Mouse (Mus musculus) neural tube, embryonic 11.5 days (tissue): ENCODE measurements around the gene Cass4. TPM values are rescaled to one million over a fixed set of nuclear protein-coding genes. Genes with fewer than 3 reads are reported as not detected.

Experiments
- ATAC-seq: fragments of 200-750 bp; cut with Nextera tagmentation; 2 replicates; pipeline ENCODE4 v1.8.0; 2017; ENCODE audit warnings: moderate number of reproducible peaks, mild to moderate bottlenecking, moderate TSS enrichment, moderate library complexity; ENCODE audit not compliant: insufficient read depth, low FRiP score, low TSS enrichment
- DNase-seq: peaks from one replicate; pipeline ENCODE4 v3.0.0-alpha.2; 2015; ENCODE audit warnings: low spot score
- H3K27ac ChIP-seq: fragments of 300-500 bp; sonication (generic); 2 replicates; pipeline ENCODE4 v1.5.1; 2014; ENCODE audit warnings: low read depth, mild to moderate bottlenecking, low read length
- H3K27me3 ChIP-seq: fragments of 300-500 bp; sonication (generic); 2 replicates; pipeline ENCODE4 v1.6.1; 2014; ENCODE audit warnings: mild to moderate bottlenecking, low read length, mixed read lengths; ENCODE audit not compliant: control insufficient read depth, insufficient read depth
- H3K36me3 ChIP-seq: fragments of 300-500 bp; sonication (generic); 2 replicates; pipeline ENCODE4 v1.6.1; 2014; ENCODE audit warnings: mild to moderate bottlenecking, low read length, moderate library complexity, mixed read lengths; ENCODE audit not compliant: control insufficient read depth, insufficient read depth
- H3K4me1 ChIP-seq: fragments of 300-500 bp; sonication (generic); 2 replicates; pipeline ENCODE4 v1.6.1; 2014; ENCODE audit warnings: low read length, mixed read lengths; ENCODE audit not compliant: control insufficient read depth, insufficient read depth
- H3K4me2 ChIP-seq: fragments of 300-500 bp; sonication (generic); 2 replicates; pipeline ENCODE4 v1.6.1; 2014; ENCODE audit warnings: low read depth, mild to moderate bottlenecking, moderate library complexity
- H3K4me3 ChIP-seq: fragments of 300-500 bp; sonication (generic); 2 replicates; pipeline ENCODE4 v1.5.1; 2014; ENCODE audit warnings: low read depth, low read length
- H3K9ac ChIP-seq: fragments of 300-500 bp; sonication (generic); 2 replicates; pipeline ENCODE4 v1.6.1; 2014; ENCODE audit warnings: mild to moderate bottlenecking, low read length
- H3K9me3 ChIP-seq: fragments of 300-500 bp; sonication (generic); 2 replicates; pipeline ENCODE4 v1.6.1; 2016; ENCODE audit warnings: low read length; ENCODE audit not compliant: control insufficient read depth
- WGBS: fragments of 180-500 bp; shearing (Covaris S2); extraction: QIAGEN DNeasy Blood & Tissue Kit; methylation state at CpG from one replicate; pipeline ENCODE4 v1.1.7; 2014; 5-methylcytosine and 5-hydroxymethylcytosine counted together
- polyA plus RNA-seq: library from polyadenylated mRNA; unstranded; fragments of >200 nt; fragmentation: Nextera tagmentation; extraction: Ambion mirVana; gene quantifications from 2 replicates; pipeline ENCODE4 v1.2.1, GENCODE M21; 2014

The Cass4 gene
- polyA plus RNA-seq, 1 experiment from 2014 or later = 0.36 TPM

DNA sequence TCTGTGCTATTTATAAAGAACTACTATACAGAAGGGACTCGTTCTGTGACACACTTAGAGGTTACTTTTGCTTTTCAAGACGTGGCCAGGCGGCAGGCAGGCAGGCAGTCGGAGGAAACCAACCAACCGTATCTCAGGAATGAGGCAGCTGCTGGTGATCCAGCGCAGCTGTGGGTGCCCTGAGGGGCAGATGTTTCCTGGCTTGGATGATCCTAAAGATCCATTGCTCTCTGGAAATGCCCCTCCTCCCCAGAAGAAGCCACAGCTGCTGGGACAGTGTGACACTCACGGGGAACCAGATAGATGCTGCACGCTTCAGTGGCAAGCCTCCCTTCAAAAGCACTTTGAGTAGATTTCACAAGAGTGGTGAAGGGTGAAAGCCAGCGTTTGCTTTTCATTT is 18.9 kb downstream of the Cass4 start:
- peak; percentile 66 for DNase-seq
- Histone ChIP-seq H3K9ac (no peak overlapping the region), H3K9me3 (no peaks in the 10 kb centered on the region), H3K27me3 (no peaks in the 10 kb centered on the region), H3K4me1 (no peaks in the 10 kb centered on the region), H3K36me3 (no peaks in the 10 kb centered on the region), H3K4me2 (no peak overlapping the region), H3K4me3 (no peak overlapping the region), H3K27ac (no peak overlapping the region)
- WGBS = 22% methylated on average over 9 of the region's 9 CpGs
- peak; percentile 23; the same call in 1 of the 2 replicates for ATAC-seq

DNA sequence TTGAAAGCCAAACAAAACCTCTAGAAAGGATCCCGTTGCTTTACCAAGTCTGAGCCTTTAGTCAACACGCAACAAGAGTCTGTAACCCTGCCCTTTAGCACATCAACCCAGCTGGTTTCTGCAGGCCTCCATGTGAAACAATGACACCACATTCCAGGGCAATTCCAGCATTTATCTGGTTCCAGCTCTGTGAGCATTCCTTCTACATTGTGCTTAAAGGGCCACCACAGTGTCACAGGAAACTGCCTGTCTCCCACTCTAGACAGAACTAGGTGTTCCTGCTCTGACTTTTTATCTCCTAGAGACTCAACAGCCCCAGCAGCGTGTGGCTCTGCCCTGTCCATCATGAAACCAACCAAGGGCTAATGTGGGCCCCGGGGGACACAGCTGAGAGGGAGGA is 19.7 kb downstream of the Cass4 start:
- no peaks in the 10 kb centered on the region for H3K27me3 ChIP-seq
- H3K36me3 ChIP-seq = no peaks in the 10 kb centered on the region
- ATAC-seq (no peak), DNase-seq (no peak)
- H3K4me3 ChIP-seq = no peak overlapping the region
- H3K4me1 ChIP-seq = no peaks in the 10 kb centered on the region
- H3K9me3 ChIP-seq = no peaks in the 10 kb centered on the region
- 20% methylated on average over 4 of the region's 4 CpGs for WGBS
- H3K4me2 ChIP-seq = no peak overlapping the region
- H3K9ac ChIP-seq = no peak overlapping the region
- H3K27ac ChIP-seq = no peak overlapping the region

DNA sequence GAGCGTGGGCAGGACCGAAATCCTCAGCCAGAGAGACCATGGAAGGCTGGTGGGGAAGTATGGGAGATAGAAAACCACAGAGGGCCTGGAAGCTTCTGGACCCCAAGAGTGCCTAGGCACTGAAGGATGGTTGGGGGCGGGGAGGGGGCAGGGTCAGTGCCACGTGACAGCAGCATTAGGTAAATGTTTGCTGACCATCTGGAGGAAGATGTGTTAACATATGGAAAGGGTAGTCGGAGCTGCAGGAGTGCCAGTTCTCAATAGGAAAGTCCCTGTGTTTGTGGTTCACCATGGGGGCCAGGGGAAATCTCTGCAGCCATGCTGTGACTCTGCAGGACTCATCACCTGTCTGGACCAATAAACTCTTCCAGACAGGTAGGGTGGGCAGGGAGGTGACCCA is 20.3 kb downstream of the Cass4 start:
- Histone ChIP-seq H3K4me1 (no peaks in the 10 kb centered on the region), H3K9ac (no peak overlapping the region), H3K9me3 (no peaks in the 10 kb centered on the region), H3K27me3 (no peaks in the 10 kb centered on the region), H3K27ac (no peak overlapping the region), H3K4me2 (no peak overlapping the region), H3K4me3 (no peak overlapping the region), H3K36me3 (no peaks in the 10 kb centered on the region)
- DNase-seq (no peak), ATAC-seq (no peak)
- WGBS = 50% methylated on average over 5 of the region's 5 CpGs

GRCm38 (mm10) chr2:172416218-172416617 is 22.6 kb downstream of the Cass4 start:
- Histone ChIP-seq H3K9me3 (no peaks in the 10 kb centered on the region), H3K27me3 (no peaks in the 10 kb centered on the region), H3K4me2 (no peak overlapping the region), H3K36me3 (no peaks in the 10 kb centered on the region), H3K9ac (no peak overlapping the region), H3K4me3 (no peak overlapping the region), H3K27ac (no peak overlapping the region), H3K4me1 (no peaks in the 10 kb centered on the region)
- ATAC-seq (no peak), DNase-seq (no peak)
- WGBS = 58% methylated on average over 12 of the region's 12 CpGs

DNA sequence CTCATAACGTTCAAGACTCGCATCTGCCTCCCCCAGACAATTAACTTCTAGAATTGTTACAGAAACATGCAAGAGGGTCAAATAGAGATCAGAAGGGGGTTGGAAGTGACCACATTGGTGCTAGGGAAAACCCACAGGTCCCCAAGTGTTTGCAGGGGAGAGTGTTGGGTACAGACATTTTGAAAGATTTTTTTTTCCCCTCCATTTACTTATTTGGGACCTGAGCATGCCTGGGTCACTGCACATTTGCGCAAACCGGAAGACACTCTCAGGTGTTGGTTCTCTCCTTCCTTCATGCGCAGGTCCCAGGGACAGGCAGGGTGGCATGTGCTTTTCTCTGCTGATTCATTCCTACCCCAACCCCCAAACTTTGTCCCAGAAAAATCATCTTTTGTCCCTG is 23.3 kb downstream of the Cass4 start:
- Histone ChIP-seq H3K4me2 (no peak overlapping the region), H3K9me3 (no peaks in the 10 kb centered on the region), H3K9ac (no peak overlapping the region), H3K27ac (no peak overlapping the region), H3K36me3 (no peaks in the 10 kb centered on the region), H3K4me1 (no peaks in the 10 kb centered on the region), H3K27me3 (no peaks in the 10 kb centered on the region), H3K4me3 (no peak overlapping the region)
- no peak for ATAC-seq
- no peak for DNase-seq
- WGBS = 89% methylated on average over 5 of the region's 5 CpGs

GRCm38 (mm10) chr2:172418208-172418607 is 24.6 kb downstream of the Cass4 start:
- Histone ChIP-seq H3K4me3 (no peak overlapping the region), H3K27me3 (no peaks in the 10 kb centered on the region), H3K4me2 (no peak overlapping the region), H3K27ac (no peak overlapping the region), H3K36me3 (no peaks in the 10 kb centered on the region), H3K4me1 (no peaks in the 10 kb centered on the region), H3K9me3 (no peaks in the 10 kb centered on the region), H3K9ac (no peak overlapping the region)
- WGBS = 92% methylated on average over 5 of the region's 5 CpGs
- DNase-seq = no peak
- no peak for ATAC-seq

- Histone ChIP-seq H3K27ac (no peak overlapping the region), H3K27me3 (no peaks in the 10 kb centered on the region), H3K9ac (no peak overlapping the region), H3K9me3 (no peaks in the 10 kb centered on the region), H3K36me3 (no peaks in the 10 kb centered on the region), H3K4me3 (no peak overlapping the region), H3K4me1 (no peaks in the 10 kb centered on the region), H3K4me2 (no peak overlapping the region)
- WGBS = 80% methylated on average over 1 of the region's 1 CpGs
- DNase-seq (no peak), ATAC-seq (no peak)
Measured at GRCm38 (mm10) chr2:172430609-172431008, 37.0 kb downstream of the Cass4 start.

DNA sequence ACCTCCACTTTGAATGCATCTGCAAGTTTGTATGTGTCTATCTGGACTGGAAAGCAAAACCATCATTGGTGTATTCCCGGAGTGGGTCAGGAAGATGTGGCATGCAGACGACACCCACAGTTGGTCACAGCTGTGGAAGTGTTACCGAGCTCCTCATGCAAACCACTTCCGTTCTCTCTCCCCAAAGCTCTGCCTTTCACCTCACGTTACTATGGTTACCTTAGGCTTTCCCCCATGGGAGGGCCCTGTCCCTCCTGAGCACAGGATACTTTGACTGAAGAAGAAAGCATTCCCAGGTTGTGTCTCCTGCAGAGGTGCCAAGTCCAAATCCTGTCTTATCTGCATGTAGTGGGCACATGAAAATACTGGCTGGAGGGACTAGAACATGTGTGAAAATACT is 40.2 kb downstream of the Cass4 start:
- Histone ChIP-seq H3K4me3 (no peak overlapping the region), H3K27me3 (no peaks in the 10 kb centered on the region), H3K4me2 (no peak overlapping the region), H3K9me3 (no peaks in the 10 kb centered on the region), H3K27ac (no peak overlapping the region), H3K9ac (no peak overlapping the region), H3K4me1 (no peaks in the 10 kb centered on the region), H3K36me3 (no peaks in the 10 kb centered on the region)
- DNase-seq = no peak
- no peak for ATAC-seq
- WGBS = 56% methylated on average over 5 of the region's 5 CpGs

GRCm38 (mm10) chr2:172437371-172437952 is 43.9 kb downstream of the Cass4 start:
- WGBS = 68% methylated on average over 16 of the region's 16 CpGs
- ATAC-seq = no peak
- H3K4me3 ChIP-seq = no peak overlapping the region

More at GRCm38 (mm10) chr2:172437371-172437952, 43.9 kb downstream of the Cass4 start:
- Histone ChIP-seq H3K9me3 (no peaks in the 10 kb centered on the region), H3K4me2 (no peak overlapping the region), H3K4me1 (peaks cover 14% of the 10 kb centered on the region), H3K36me3 (no peaks in the 10 kb centered on the region), H3K27ac (no peak overlapping the region), H3K9ac (no peak overlapping the region), H3K27me3 (no peaks in the 10 kb centered on the region)
- no peak for DNase-seq
